Mouse (Mus musculus) E14TG2a.4 (cell line): ENCODE measurements around the gene Mrpl1.

Source experiments
- CTCF ChIP-seq: conservative IDR thresholded peaks from 2 replicates; pipeline ENCODE4 v1.5.1; 2014; ENCODE audit warnings: low read length
- NANOG ChIP-seq: IDR thresholded peaks from 2 replicates; pipeline ENCODE4 v1.6.1; 2014; ENCODE audit warnings: borderline replicate concordance, low read length, mixed read lengths

DNA sequence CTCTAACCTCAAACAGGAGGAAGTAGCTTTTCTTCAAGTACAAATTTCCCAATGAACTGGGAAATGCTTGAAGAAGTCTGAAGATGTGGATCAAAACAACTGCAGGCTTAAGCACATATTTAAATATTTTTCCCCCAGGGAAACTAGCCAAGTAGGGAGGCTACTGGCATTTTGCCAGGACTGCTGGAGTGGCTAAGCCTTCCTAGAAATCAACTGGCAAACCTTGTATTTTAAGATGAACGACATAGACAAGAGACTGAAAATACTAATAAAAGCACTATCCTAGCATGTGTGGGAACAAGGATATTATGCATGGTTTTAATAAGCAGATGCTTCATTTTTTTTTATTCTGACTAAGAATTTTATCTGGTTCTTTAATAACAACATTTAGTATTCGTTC, 2.4 kb upstream of the Mrpl1 start:
- TF ChIP-seq CTCF = no peak
- TF ChIP-seq NANOG = no peak
